Mouse (Mus musculus): Measurements from ENCODE around the gene Rnf144a. TPM values are rescaled to one million over a fixed set of nuclear protein-coding genes. Genes with fewer than 3 reads are reported as not detected.

The Rnf144a gene
- polyA plus RNA-seq, 1 experiment from 2014 or later = 21.6 TPM

- ATAC-seq (ENCODE audit: low FRiP score, low TSS enrichment) = no peak
- Histone ChIP-seq H3K9me3 (ENCODE audit: control insufficient read depth, low read length) (no peaks in the 10 kb centered on the region), H3K4me1 (ENCODE audit: control insufficient read depth, insufficient read depth, low read length) (0 out of 2 replicates have a peak, but pooled peaks cover 4% of the 10 kb centered on the region), H3K36me3 (ENCODE audit: control insufficient read depth, insufficient read depth, low read length) (peaks cover 10% of the 10 kb centered on the region; the same call in 1 of the 2 replicates), H3K27ac (replicated peaks; ENCODE audit: low read depth, low read length) (no peak overlapping the region), H3K4me2 (ENCODE audit: low read length) (no peak overlapping the region), H3K9ac (replicated peaks; ENCODE audit: low read length) (no peak overlapping the region), H3K27me3 (ENCODE audit: control insufficient read depth, insufficient read depth, low read length) (no peaks in the 10 kb centered on the region), H3K4me3 (replicated peaks; ENCODE audit: low read depth, low read length) (no peak overlapping the region)
- DNase-seq = no peak
- WGBS = 88% methylated on average over 10 of the region's 10 CpGs
These were observed 13.2 kb downstream of the Rnf144a start for GRCm38 (mm10) chr12:26401696-26402470.

- H3K4me2 ChIP-seq (ENCODE audit: low read length) = no peak overlapping the region
- no peak overlapping the region for H3K4me3 ChIP-seq (replicated peaks; ENCODE audit: low read depth, low read length)
- no peaks in the 10 kb centered on the region for H3K27me3 ChIP-seq (ENCODE audit: control insufficient read depth, insufficient read depth, low read length)
- no peak overlapping the region for H3K9ac ChIP-seq (replicated peaks; ENCODE audit: low read length)
- H3K36me3 ChIP-seq (ENCODE audit: control insufficient read depth, insufficient read depth, low read length) = peaks cover 10% of the 10 kb centered on the region; the same call in 1 of the 2 replicates
- ATAC-seq (ENCODE audit: low FRiP score, low TSS enrichment) (no peak), DNase-seq (no peak)
- H3K9me3 ChIP-seq (ENCODE audit: control insufficient read depth, low read length) = no peaks in the 10 kb centered on the region
- H3K27ac ChIP-seq (replicated peaks; ENCODE audit: low read depth, low read length) = no peak overlapping the region
- 98% methylated on average over 1 of the region's 1 CpGs for WGBS
- H3K4me1 ChIP-seq (ENCODE audit: control insufficient read depth, insufficient read depth, low read length) = 0 out of 2 replicates have a peak, but pooled peaks cover 4% of the 10 kb centered on the region
These were observed 13.8 kb downstream of the Rnf144a start for GRCm38 (mm10) chr12:26401254-26401653.

GRCm38 (mm10) chr12:26400762-26401161 is 14.3 kb downstream of the Rnf144a start:
- H3K36me3 ChIP-seq (ENCODE audit: control insufficient read depth, insufficient read depth, low read length) = peaks cover 10% of the 10 kb centered on the region; the same call in 1 of the 2 replicates
- H3K27ac ChIP-seq (replicated peaks; ENCODE audit: low read depth, low read length) = no peak overlapping the region
- ATAC-seq (ENCODE audit: low FRiP score, low TSS enrichment) (no peak), DNase-seq (no peak)
- H3K27me3 ChIP-seq (ENCODE audit: control insufficient read depth, insufficient read depth, low read length) = no peaks in the 10 kb centered on the region
- H3K9me3 ChIP-seq (ENCODE audit: control insufficient read depth, low read length) = no peaks in the 10 kb centered on the region
- H3K4me3 ChIP-seq (replicated peaks; ENCODE audit: low read depth, low read length) = no peak overlapping the region
- 0 out of 2 replicates have a peak, but pooled peaks cover 4% of the 10 kb centered on the region for H3K4me1 ChIP-seq (ENCODE audit: control insufficient read depth, insufficient read depth, low read length)
- no peak overlapping the region for H3K4me2 ChIP-seq (ENCODE audit: low read length)
- 100% methylated on average over 1 of the region's 1 CpGs for WGBS
- H3K9ac ChIP-seq (replicated peaks; ENCODE audit: low read length) = no peak overlapping the region

GRCm38 (mm10) chr12:26399391-26399790 is 15.7 kb downstream of the Rnf144a start:
- H3K9me3 ChIP-seq (ENCODE audit: control insufficient read depth, low read length) = no peaks in the 10 kb centered on the region
- H3K9ac ChIP-seq (replicated peaks; ENCODE audit: low read length) = no peak overlapping the region
- H3K27ac ChIP-seq (replicated peaks; ENCODE audit: low read depth, low read length) = no peak overlapping the region
- H3K27me3 ChIP-seq (ENCODE audit: control insufficient read depth, insufficient read depth, low read length) = no peaks in the 10 kb centered on the region
- no peak overlapping the region for H3K4me2 ChIP-seq (ENCODE audit: low read length)
- H3K36me3 ChIP-seq (ENCODE audit: control insufficient read depth, insufficient read depth, low read length) = peaks cover 7% of the 10 kb centered on the region; the same call in 1 of the 2 replicates
- no peak for ATAC-seq (ENCODE audit: low FRiP score, low TSS enrichment)
- DNase-seq = no peak
- H3K4me3 ChIP-seq (replicated peaks; ENCODE audit: low read depth, low read length) = no peak overlapping the region
- 83% methylated on average over 6 of the region's 6 CpGs for WGBS
- H3K4me1 ChIP-seq (ENCODE audit: control insufficient read depth, insufficient read depth, low read length) = peaks cover 5% of the 10 kb centered on the region; the same call in 1 of the 2 replicates

GRCm38 (mm10) chr12:26398597-26398996 is 16.5 kb downstream of the Rnf144a start:
- H3K9me3 ChIP-seq (ENCODE audit: control insufficient read depth, low read length) = no peaks in the 10 kb centered on the region
- H3K4me3 ChIP-seq (replicated peaks; ENCODE audit: low read depth, low read length) = no peak overlapping the region
- H3K4me2 ChIP-seq (ENCODE audit: low read length) = no peak overlapping the region
- no peaks in the 10 kb centered on the region for H3K27me3 ChIP-seq (ENCODE audit: control insufficient read depth, insufficient read depth, low read length)
- peaks cover 12% of the 10 kb centered on the region; the same call in 1 of the 2 replicates for H3K4me1 ChIP-seq (ENCODE audit: control insufficient read depth, insufficient read depth, low read length)
- H3K36me3 ChIP-seq (ENCODE audit: control insufficient read depth, insufficient read depth, low read length) = 0 out of 2 replicates have a peak, but pooled peaks cover 5% of the 10 kb centered on the region
- no peak overlapping the region for H3K9ac ChIP-seq (replicated peaks; ENCODE audit: low read length)
- no peak overlapping the region for H3K27ac ChIP-seq (replicated peaks; ENCODE audit: low read depth, low read length)
- DNase-seq (no peak), ATAC-seq (ENCODE audit: low FRiP score, low TSS enrichment) (no peak)
- 71% methylated on average over 2 of the region's 2 CpGs for WGBS

- Histone ChIP-seq H3K27ac (replicated peaks; ENCODE audit: low read depth, low read length) (peak overlapping the region; percentile 28; the same call in 1 of the 2 replicates), H3K27me3 (ENCODE audit: control insufficient read depth, insufficient read depth, low read length) (no peaks in the 10 kb centered on the region), H3K36me3 (ENCODE audit: control insufficient read depth, insufficient read depth, low read length) (no peaks in the 10 kb centered on the region), H3K4me2 (ENCODE audit: low read length) (no peak overlapping the region), H3K9me3 (ENCODE audit: control insufficient read depth, low read length) (no peaks in the 10 kb centered on the region), H3K4me3 (replicated peaks; ENCODE audit: low read depth, low read length) (no peak overlapping the region), H3K9ac (replicated peaks; ENCODE audit: low read length) (no peak overlapping the region), H3K4me1 (ENCODE audit: control insufficient read depth, insufficient read depth, low read length) (peaks cover 12% of the 10 kb centered on the region; the same call in 1 of the 2 replicates)
- WGBS = 62% methylated on average over 13 of the region's 13 CpGs
- DNase-seq (no peak), ATAC-seq (ENCODE audit: low FRiP score, low TSS enrichment) (no peak)
These were observed 20.3 kb downstream of the Rnf144a start for GRCm38 (mm10) chr12:26394485-26395470.

GRCm38 (mm10) chr12:26393291-26393690 is 21.8 kb downstream of the Rnf144a start:
- H3K27ac ChIP-seq (replicated peaks; ENCODE audit: low read depth, low read length) = no peak overlapping the region
- no peaks in the 10 kb centered on the region for H3K9me3 ChIP-seq (ENCODE audit: control insufficient read depth, low read length)
- 88% methylated on average over 5 of the region's 5 CpGs for WGBS
- H3K4me2 ChIP-seq (ENCODE audit: low read length) = no peak overlapping the region
- DNase-seq = no peak
- no peak overlapping the region for H3K4me3 ChIP-seq (replicated peaks; ENCODE audit: low read depth, low read length)
- peaks cover 12% of the 10 kb centered on the region; the same call in 1 of the 2 replicates for H3K4me1 ChIP-seq (ENCODE audit: control insufficient read depth, insufficient read depth, low read length)
- H3K27me3 ChIP-seq (ENCODE audit: control insufficient read depth, insufficient read depth, low read length) = no peaks in the 10 kb centered on the region
- H3K9ac ChIP-seq (replicated peaks; ENCODE audit: low read length) = no peak overlapping the region
- no peak for ATAC-seq (ENCODE audit: low FRiP score, low TSS enrichment)
- H3K36me3 ChIP-seq (ENCODE audit: control insufficient read depth, insufficient read depth, low read length) = peaks cover 14% of the 10 kb centered on the region

GRCm38 (mm10) chr12:26391162-26391561 is 23.9 kb downstream of the Rnf144a start:
- Histone ChIP-seq H3K9ac (replicated peaks; ENCODE audit: low read length) (no peak overlapping the region), H3K4me3 (replicated peaks; ENCODE audit: low read depth, low read length) (no peak overlapping the region), H3K4me2 (ENCODE audit: low read length) (no peak overlapping the region), H3K27me3 (ENCODE audit: control insufficient read depth, insufficient read depth, low read length) (no peaks in the 10 kb centered on the region), H3K9me3 (ENCODE audit: control insufficient read depth, low read length) (no peaks in the 10 kb centered on the region), H3K27ac (replicated peaks; ENCODE audit: low read depth, low read length) (no peak overlapping the region), H3K36me3 (ENCODE audit: control insufficient read depth, insufficient read depth, low read length) (peaks cover 34% of the 10 kb centered on the region), H3K4me1 (ENCODE audit: control insufficient read depth, insufficient read depth, low read length) (peaks cover 12% of the 10 kb centered on the region; the same call in 1 of the 2 replicates)
- DNase-seq = no peak
- 94% methylated on average over 1 of the region's 1 CpGs for WGBS
- ATAC-seq (ENCODE audit: low FRiP score, low TSS enrichment) = no peak
